Mouse (Mus musculus) cortical plate, adult 2 months (tissue): Measurements from ENCODE around the gene Fam69b. TPM values are rescaled to one million over a fixed set of nuclear protein-coding genes. Genes with fewer than 3 reads are reported as not detected.

Experiments
- H3K27ac ChIP-seq: fragments of 200-500 bp; 2 replicates; pipeline ENCODE4 v1.5.1; 2012; ENCODE audit warnings: low read length, control low read depth, inconsistent platforms; ENCODE audit not compliant: insufficient read depth
- H3K4me1 ChIP-seq: fragments of 200-500 bp; 2 replicates; pipeline ENCODE4 v1.6.1; 2011; ENCODE audit warnings: low read length; ENCODE audit not compliant: control insufficient read depth, insufficient read depth
- H3K4me3 ChIP-seq: fragments of 200-500 bp; 2 replicates; pipeline ENCODE4 v1.5.1; 2011; ENCODE audit warnings: mild to moderate bottlenecking, low read length, control low read depth; ENCODE audit not compliant: insufficient read depth
- CTCF ChIP-seq: fragments of 200-500 bp; IDR thresholded peaks from 2 replicates; pipeline ENCODE4 v1.5.1; 2011; ENCODE audit warnings: mild to moderate bottlenecking, control low read depth, low read length; ENCODE audit not compliant: insufficient read depth; ENCODE audit errors: extremely low read depth
- POLR2A ChIP-seq: fragments of 200-500 bp; IDR thresholded peaks from 2 replicates; pipeline ENCODE4 v1.6.1; 2011; ENCODE audit warnings: mild to moderate bottlenecking, low read length, control low read depth; ENCODE audit not compliant: insufficient read depth; ENCODE audit errors: extremely low read depth
- polyA plus RNA-seq: library from polyadenylated mRNA; depleted of rRNA; stranded (reverse); fragments of >200 nt; gene quantifications from 2 replicates; pipeline ENCODE4 v1.2.3, GENCODE M21; 2012; rRNA removed

The Fam69b gene
- polyA plus RNA-seq, 1 experiment = 88.8 TPM

- no peak within 1 kb of the TSS for H3K27ac ChIP-seq
- no peaks in the 10 kb centered on the region for H3K4me1 ChIP-seq
- TF ChIP-seq CTCF = no peak
- TF ChIP-seq POLR2A = no peak
- no peak within 1 kb of the TSS for H3K4me3 ChIP-seq
Observed at GRCm38 (mm10) chr2:26671182-26671581, 42.9 kb downstream of the Fam69b start, which contains the start of gene Lcn4. Gene Lcn4, minus strand, starts transcription at chr2:26671282.

Other genes with a start within 250 kb of the Fam69b start
- 81.7 and 92.4 TPM in 2 replicates for gene Snapc4, start 247.8 kb upstream of the Fam69b start, polyA plus RNA-seq
- 284 and 325 TPM in 2 replicates for gene Entr1, start 239.1 kb upstream of the Fam69b start, polyA plus RNA-seq
- gene Pmpca, start 239.1 kb upstream of the Fam69b start, polyA plus RNA-seq = 102 TPM in 2 replicates
- gene Inpp5e, start 219.3 kb upstream of the Fam69b start, polyA plus RNA-seq = 28.7 and 32.6 TPM in 2 replicates
- 30.6 and 32.2 TPM in 2 replicates for gene Sec16a, start 183.2 kb upstream of the Fam69b start, polyA plus RNA-seq
- 10.9 and 11.1 TPM in 2 replicates for gene Notch1, start 111.8 kb upstream of the Fam69b start, polyA plus RNA-seq
- gene Egfl7, start 48.4 kb upstream of the Fam69b start, polyA plus RNA-seq = 137 and 145 TPM in 2 replicates
- not detected in 2 replicates for gene Gm20532, start 41.8 kb upstream of the Fam69b start, polyA plus RNA-seq
- 2.3 TPM in 2 replicates for gene Agpat2, start 24.0 kb upstream of the Fam69b start, polyA plus RNA-seq
- gene Lcn4, start 42.8 kb downstream of the Fam69b start, polyA plus RNA-seq = not detected in 2 replicates
- not detected in 2 replicates for gene Abo, start 236.5 kb downstream of the Fam69b start, polyA plus RNA-seq